Mouse (Mus musculus): Measurements from ENCODE around the gene Tlx2. TPM values are rescaled to one million over a fixed set of nuclear protein-coding genes. Genes with fewer than 3 reads are reported as not detected.

The Tlx2 gene
- polyA plus RNA-seq (2012; rRNA removed), result 1.2 and 3.8 TPM in 2 replicates

DNA sequence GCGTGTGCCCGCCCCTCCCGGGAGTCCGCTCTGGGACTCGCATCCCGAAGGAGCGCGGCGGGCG is at the start of gene Tlx2:
Gene Tlx2 (minus strand): TSS at position 47 of the 64 bp plus-strand sequence.

DNA sequence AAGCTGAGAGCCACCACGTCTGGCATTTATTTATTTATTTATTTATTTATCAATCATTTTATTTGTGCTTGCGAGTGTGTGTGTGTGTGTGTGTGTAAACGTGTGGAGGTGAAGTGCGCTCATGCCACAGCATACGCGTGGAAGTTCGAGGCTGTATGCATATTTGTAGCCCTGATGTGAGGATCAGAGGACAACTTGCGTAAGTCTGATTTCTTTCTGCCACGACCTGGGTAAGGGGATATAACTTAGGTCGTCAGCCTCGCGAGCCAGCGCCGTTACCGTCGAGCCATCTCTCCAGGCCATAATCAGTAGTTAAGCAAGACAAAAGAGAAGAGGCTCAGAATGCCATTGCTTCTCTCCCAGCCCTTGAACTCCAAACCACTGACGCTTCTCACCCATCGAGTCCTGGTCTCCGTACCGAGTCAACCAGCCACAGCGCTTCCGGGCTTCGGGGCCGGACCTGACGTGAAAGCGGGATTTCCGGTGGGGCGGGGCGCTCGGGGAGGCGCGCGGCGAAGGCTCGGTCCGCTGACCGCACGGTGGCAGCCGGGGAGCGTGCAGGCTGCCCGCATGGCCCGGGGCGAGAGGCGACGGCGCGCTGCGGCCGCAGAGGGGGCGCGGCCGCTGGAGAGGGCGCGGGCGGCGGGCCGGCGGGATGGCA is 45.0 kb upstream of the Tlx2 start, which contains the start of gene Mogs:
Gene Mogs (plus strand): TSS at position 486 of the 661 bp plus-strand sequence.

DNA sequence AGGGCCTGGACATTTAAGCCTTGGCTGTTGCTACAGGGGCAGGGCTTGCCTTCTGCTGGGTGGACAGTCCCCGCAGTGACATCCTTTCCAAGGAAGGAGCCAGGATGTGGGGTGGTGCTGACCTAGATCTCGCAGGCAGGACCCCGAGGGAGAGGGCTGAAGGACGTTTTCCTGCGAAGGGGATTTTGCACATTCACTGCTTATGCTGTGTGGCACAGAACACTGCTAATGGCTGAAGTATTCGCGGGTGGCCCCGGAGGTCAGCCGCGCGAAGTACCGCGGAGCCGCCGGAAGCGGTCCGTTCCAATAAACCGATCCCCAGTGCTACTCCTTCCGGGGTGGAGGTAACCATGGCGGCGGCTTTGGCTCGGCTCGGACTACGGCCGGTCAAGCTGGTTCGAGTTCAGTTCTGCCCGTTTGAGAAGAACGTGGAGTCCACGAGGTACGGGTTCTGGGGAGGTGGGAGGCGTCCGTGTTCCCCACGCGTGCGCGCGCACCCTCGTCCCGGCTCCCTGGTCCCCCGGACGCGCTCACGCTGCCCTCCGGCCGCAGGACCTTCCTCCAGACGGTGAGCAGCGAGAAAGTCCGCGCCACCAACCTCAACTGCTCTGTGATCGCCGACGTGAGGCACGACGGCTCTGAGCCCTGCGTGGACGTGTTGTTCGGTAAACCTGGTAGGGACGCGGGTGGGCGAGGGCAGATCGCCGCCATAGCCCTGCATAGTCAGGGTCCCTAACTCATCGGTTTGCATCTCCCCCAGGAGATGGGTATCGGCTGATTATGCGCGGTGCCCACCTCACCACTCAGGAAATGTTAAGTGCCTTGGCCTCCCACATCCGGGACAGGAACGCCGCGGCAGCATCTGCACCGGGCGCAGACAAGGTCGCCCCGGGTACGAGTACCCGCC is 38.9 kb upstream of the Tlx2 start, which contains the start of gene Mrpl53:
Gene Mrpl53 (plus strand): TSS at position 279 of the 907 bp plus-strand sequence.

DNA sequence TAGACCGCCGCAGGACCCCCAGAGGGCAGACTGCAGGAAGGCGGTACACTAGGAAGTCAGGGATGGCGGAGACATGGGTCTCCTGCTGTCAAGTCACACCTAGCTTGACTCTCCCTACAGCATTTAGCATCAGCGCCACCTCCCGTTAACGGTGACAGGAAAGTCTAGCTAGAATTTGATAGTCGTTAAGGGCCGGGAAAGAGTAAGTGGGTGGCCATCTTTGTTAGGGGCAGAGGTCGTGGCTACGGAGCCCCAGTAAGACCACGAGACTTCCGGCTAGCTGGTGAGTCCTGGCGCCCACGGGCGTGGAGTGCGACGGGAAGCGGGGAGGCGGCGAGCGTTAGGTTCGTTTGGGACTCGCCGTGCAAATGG is 31.2 kb upstream of the Tlx2 start, which contains the start of the genes Ccdc142 and Gm42688:
Gene Ccdc142 (plus strand): TSS at position 286 of the 372 bp plus-strand sequence.
Gene Gm42688 (plus strand): TSS at position 302 of the 372 bp plus-strand sequence.

DNA sequence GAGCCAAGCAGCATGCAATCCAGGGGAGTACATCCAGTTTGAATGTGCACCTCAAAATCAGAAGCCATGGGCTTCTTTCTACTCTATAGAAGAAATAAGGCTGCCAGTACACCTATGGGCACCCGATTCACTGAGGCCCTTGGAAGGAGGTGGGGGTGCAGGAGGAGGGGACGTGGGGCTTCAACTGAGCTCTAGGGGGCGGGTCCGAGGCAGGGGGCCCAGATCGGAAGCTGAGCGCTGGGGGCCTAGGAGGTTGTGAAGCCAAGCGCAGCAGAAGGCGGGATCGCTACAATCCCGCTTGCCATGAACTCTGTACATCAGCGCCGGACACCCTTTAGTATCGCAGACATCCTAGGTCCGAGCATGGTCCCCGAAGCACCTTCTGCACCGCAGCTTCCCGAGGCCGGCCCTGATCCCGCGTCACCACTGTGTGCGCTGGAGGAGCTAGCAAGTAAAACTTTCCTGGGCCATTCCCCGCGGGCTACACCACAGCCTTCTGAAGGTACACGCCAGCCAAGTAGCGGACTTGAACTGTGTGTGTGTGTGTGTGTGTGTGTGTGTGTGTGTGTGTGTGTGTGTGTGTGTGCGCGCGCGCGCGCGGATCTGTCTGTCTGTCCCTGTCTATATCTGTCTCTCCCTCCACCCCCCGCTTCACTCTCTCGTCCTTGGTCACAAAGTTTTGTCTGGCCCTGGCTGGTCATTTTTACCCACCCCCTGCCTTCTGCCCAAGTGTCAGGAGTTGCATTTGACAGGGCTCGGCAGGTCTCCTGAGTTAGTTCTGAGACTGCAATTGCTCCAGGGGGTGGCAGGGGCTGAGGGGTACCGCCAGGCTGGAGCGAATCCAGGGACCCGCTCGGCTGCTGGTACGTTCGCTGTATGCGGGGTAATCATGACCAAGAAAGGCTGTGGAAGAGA is 16.3 kb upstream of the Tlx2 start, which contains the start of gene Lbx2:
Gene Lbx2 (plus strand): TSS at position 247 of the 915 bp plus-strand sequence.

DNA sequence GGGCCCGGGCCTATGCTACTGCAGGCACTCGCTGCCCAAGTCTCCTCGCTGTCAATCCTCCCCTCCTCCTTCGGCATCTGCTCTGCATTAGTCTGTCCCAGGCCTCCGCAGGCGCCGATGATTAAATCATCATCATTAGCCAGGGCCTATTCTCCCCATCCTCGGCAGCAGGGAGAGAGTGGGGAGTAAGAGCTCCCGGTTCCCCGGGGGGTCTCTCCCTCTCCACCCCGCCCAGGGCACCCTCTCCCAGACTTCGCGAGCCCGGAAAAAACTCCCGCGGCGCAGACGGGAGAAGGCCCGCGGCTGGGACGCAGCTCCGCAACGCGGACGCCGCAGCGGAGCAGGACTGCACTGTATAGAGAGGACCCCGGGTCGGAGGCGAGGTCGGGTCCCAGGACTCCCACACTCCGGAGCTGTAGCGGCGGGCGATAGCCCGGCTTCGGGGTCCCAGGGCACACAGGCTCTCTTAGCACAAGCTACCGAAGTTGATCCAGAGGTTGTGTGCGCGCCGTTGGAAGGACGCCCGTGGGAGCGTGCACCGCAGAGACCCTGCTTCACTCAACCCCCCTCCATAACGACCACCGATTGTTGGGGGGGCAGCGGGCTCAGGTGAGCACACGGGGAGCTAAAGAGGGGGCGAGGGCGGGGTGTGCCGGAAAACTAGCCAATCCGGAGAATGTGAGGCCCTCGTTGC is 7.7 kb upstream of the Tlx2 start, which contains the start of gene Pcgf1:
Gene Pcgf1 (plus strand): TSS at position 240 of the 694 bp plus-strand sequence.

DNA sequence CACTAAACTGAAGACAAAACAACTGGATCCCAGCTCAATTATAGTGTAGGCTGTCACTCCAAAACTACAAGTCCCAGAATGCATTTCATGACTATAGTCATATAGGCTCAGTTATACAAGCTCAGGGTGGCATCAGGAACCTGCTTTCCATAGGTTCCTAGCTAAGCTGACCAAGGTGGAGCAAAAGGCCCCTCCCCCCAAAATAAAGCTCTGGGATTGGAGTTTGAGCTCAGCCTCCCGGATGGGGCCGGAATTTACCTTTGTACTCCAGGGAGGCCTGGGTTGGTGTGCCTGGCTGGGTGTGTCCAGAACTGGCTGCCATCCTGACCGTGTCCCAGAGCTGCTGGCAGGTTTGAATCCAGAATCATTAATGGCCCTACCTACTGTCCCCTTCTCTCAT is 12.3 kb downstream of the Tlx2 start, which contains the start of gene Dqx1:
Gene Dqx1 (plus strand): TSS at position 55 of the 400 bp plus-strand sequence.

DNA sequence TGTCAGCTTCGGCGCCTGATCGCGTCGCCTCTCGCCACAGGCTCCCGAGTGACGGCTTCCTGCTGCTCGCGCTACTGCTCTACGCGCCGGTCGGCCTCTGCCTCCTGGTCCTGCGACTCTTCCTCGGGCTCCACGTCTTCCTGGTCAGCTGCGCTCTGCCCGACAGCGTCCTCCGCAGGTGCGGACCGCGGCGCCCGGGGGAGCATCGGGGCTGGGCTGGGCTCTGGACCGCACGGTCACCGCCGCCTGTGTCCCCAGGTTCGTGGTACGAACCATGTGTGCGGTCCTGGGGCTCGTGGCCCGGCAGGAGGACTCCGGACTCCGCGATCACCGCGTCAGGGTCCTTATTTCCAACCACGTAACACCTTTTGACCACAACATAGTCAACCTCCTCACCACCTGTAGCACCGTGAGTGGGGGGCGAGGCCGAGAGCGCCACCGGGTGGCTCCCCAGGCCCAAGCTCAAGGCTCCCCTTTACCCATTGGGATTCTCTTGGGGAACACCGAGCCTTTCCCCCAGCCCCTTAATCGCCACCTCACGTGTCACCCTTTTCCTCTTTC is 15.1 kb downstream of the Tlx2 start, which contains the start of gene Htra2:
Gene Htra2 (minus strand): TSS at position 403 of the 561 bp plus-strand sequence.

DNA sequence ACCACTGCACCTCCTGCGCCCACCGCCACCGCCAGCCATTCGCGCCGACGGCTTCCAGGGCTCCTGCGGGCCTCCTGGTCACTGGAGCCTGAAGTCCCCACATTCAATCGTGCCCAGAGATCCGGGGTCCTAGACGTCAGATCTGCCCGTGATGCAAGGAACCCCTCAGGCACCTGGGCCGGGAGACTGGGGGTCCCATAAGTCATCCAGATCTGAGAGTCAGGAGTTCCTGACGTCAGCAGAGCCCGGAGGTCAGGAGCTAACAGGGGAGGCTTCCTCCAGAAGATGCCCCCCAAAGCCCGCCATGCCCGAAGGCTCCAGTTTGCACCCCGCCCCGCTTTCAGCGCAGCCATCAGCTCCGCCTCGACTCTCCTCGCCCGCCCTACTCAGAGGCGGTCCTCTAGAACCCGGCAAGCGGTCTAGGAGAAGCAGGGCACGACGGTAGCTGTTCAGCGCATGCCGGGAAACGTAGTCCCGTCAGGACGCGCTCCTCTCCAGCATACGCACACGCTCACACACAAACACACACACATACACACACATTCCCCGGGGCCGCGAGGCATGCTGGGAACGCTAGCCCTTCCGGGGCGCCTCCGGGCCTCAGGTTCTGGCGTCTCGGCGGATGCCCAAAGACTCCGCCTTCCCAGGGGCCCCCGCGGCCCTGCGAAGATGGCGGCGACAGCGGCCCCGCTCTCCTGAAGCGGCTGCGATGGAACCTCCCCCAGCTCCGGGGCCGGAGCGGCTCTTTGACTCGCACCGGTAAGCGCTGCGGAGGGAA is 15.8 kb downstream of the Tlx2 start, which contains the start of gene Aup1:
Gene Aup1 (plus strand): TSS at position 448 of the 778 bp plus-strand sequence.

DNA sequence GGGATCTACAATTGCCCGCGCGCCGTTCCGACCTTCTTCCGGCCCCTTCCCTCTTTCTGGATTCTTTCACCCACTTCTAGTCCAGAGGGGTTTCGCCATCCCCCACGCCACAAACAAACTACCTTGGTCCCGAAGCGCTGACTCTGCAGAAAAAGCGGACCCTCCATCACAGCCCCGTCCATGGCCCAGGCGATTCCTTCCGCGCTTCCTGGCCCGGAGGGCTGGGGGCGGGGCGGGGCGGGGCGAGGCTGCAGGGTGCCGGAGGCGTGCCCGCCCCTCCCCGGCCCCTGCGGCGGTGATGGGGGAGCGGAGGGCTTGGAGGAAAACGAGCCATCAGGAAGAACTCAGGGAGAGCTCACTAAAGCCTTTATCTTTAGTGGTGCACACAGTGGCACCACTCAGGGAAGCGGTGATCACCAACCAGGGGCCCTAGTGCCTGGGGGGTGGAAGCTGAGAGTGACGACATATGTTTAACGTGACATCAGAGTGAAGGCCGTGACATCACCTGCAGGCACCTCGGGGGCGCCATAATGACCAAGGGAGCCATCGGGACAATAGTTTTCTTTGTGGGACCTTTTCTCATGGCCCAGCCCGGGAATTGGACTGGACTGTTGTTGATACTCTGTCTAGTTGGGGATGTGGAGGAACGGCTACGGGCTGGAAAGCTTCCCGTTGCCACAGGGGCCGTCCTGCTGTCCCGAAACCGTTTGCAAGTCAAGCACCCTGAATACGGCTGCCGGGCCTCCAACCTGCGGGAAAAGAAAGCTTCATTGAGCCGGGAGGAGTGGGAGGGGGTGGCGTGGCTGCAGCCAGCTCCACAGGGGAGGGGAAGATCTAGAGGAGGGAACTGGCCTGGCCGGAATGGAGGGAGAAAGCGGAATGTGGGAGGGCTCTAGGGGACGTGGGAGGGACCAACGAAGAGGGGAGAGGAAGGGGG is 36.6 kb downstream of the Tlx2 start, which contains the start of the genes Dok1 and Loxl3:
Gene Dok1 (minus strand): TSS at position 223 of the 937 bp plus-strand sequence.
Gene Loxl3 (plus strand): TSS at position 925 of the 937 bp plus-strand sequence.

Other genes starting within 250 kb of the Tlx2 start
- gene Sema4f, start 130.5 kb downstream of the Tlx2 start, polyA plus RNA-seq (2012; rRNA removed), result 0.32 and 0.38 TPM in 2 replicates
- gene M1ap, start 123.4 kb downstream of the Tlx2 start, polyA plus RNA-seq (2012; rRNA removed), result 0.03 and 0.12 TPM in 2 replicates
- gene Dok1, start 36.8 kb downstream of the Tlx2 start, polyA plus RNA-seq (2012; rRNA removed), result 4.3 and 6.4 TPM in 2 replicates
- 2.0 and 2.8 TPM in 2 replicates for gene Loxl3, start 36.1 kb downstream of the Tlx2 start, polyA plus RNA-seq (2012; rRNA removed)
- 333 and 519 TPM in 2 replicates for gene Aup1, start 15.8 kb downstream of the Tlx2 start, polyA plus RNA-seq (2012; rRNA removed)
- 19.2 and 22.7 TPM in 2 replicates for gene Htra2, start 15.0 kb downstream of the Tlx2 start, polyA plus RNA-seq (2012; rRNA removed)
- 3.3 and 4.4 TPM in 2 replicates for gene Dqx1, start 12.4 kb downstream of the Tlx2 start, polyA plus RNA-seq (2012; rRNA removed)
- 3.2 and 3.8 TPM in 2 replicates for gene Pcgf1, start 7.6 kb upstream of the Tlx2 start, polyA plus RNA-seq (2012; rRNA removed)
- 0.76 and 0.81 TPM in 2 replicates for gene Lbx2, start 16.1 kb upstream of the Tlx2 start, polyA plus RNA-seq (2012; rRNA removed)
- 3.4 and 4.7 TPM in 2 replicates for gene Ccdc142, start 31.3 kb upstream of the Tlx2 start, polyA plus RNA-seq (2012; rRNA removed)
- 0.93 and 1.6 TPM in 2 replicates for gene Gm42688, start 31.3 kb upstream of the Tlx2 start, polyA plus RNA-seq (2012; rRNA removed)
- 25.7 and 38.3 TPM in 2 replicates for gene Mrpl53, start 38.7 kb upstream of the Tlx2 start, polyA plus RNA-seq (2012; rRNA removed)
- gene Mogs, start 45.2 kb upstream of the Tlx2 start, polyA plus RNA-seq (2012; rRNA removed), result 31.9 and 39.2 TPM in 2 replicates
- gene Wbp1, start 51.3 kb upstream of the Tlx2 start, polyA plus RNA-seq (2012; rRNA removed), result 137 and 148 TPM in 2 replicates
- gene Ino80b, start 55.1 kb upstream of the Tlx2 start, polyA plus RNA-seq (2012; rRNA removed), result 29.6 and 60.8 TPM in 2 replicates
- gene Rtkn, start 65.2 kb upstream of the Tlx2 start, polyA plus RNA-seq (2012; rRNA removed), result 36.3 and 47.6 TPM in 2 replicates
- gene Wdr54, start 86.1 kb upstream of the Tlx2 start, polyA plus RNA-seq (2012; rRNA removed), result 1.8 and 1.9 TPM in 2 replicates
- 0.15 and 0.48 TPM in 2 replicates for gene 1700003E16Rik, start 86.1 kb upstream of the Tlx2 start, polyA plus RNA-seq (2012; rRNA removed)
- gene Dctn1, start 95.6 kb upstream of the Tlx2 start, polyA plus RNA-seq (2012; rRNA removed), result 76.7 and 83.1 TPM in 2 replicates
- 0.05 and 0.16 TPM in 2 replicates for gene Slc4a5, start 149.5 kb upstream of the Tlx2 start, polyA plus RNA-seq (2012; rRNA removed)